Mouse (Mus musculus) kidney, adult 2 months (tissue): ENCODE data around the gene Creg1. TPM values are rescaled to one million over a fixed set of nuclear protein-coding genes. Genes with fewer than 3 reads are reported as not detected.

ENCODE experiments used
- DNase-seq: peaks from one replicate; pipeline ENCODE4 v3.0.0; 2021
- H3K27ac ChIP-seq: fragments of 200-500 bp; 2 replicates; pipeline ENCODE4 v1.5.1; 2012; ENCODE audit warnings: low read depth, low read length, control low read depth, inconsistent platforms; ENCODE audit not compliant: insufficient read depth
- H3K27me3 ChIP-seq: fragments of 200-500 bp; replicated peaks from 2 replicates; pipeline ENCODE4 v1.6.1; 2012; ENCODE audit warnings: mild to moderate bottlenecking, moderate library complexity, low read length, inconsistent platforms; ENCODE audit not compliant: control insufficient read depth, insufficient read depth
- H3K36me3 ChIP-seq: fragments of 200-500 bp; 2 replicates; pipeline ENCODE4 v1.6.1; 2012; ENCODE audit warnings: mild to moderate bottlenecking, moderate library complexity, low read length, inconsistent platforms; ENCODE audit not compliant: control insufficient read depth, insufficient read depth
- H3K4me1 ChIP-seq: fragments of 200-500 bp; 2 replicates; pipeline ENCODE4 v1.6.1; 2011; ENCODE audit warnings: low read length; ENCODE audit not compliant: control insufficient read depth, insufficient read depth
- H3K4me3 ChIP-seq: fragments of 200-500 bp; 2 replicates; pipeline ENCODE4 v1.5.1; 2011; ENCODE audit warnings: mild to moderate bottlenecking, low read depth, low read length, control low read depth; ENCODE audit not compliant: insufficient read depth
- CTCF ChIP-seq: fragments of 200-500 bp; conservative IDR thresholded peaks from 2 replicates; pipeline ENCODE4 v1.5.1; 2011; ENCODE audit warnings: low read depth, mild to moderate bottlenecking, control low read depth, low read length, moderate library complexity, mixed read lengths; ENCODE audit not compliant: insufficient read depth, insufficient read length
- POLR2A ChIP-seq: fragments of 200-500 bp; IDR thresholded peaks from one replicate; pipeline ENCODE4 v1.6.1; 2011; ENCODE audit warnings: low read depth, low read length, control low read depth
- whole genome bisulfite sequencing: fragments of 180-500 bp; shearing (Covaris S2); methylation state at CpG from one replicate; pipeline ENCODE4 v1.1.7; 2018; 5-methylcytosine and 5-hydroxymethylcytosine counted together
- polyA plus RNA-seq: library from polyadenylated mRNA; depleted of rRNA; stranded (reverse); fragments of >200 nt; gene quantifications from 2 replicates; pipeline ENCODE4 v1.2.3, GENCODE M21; 2012

Gene Creg1
- polyA plus RNA-seq, 1 experiment = 86.9 TPM

DNA sequence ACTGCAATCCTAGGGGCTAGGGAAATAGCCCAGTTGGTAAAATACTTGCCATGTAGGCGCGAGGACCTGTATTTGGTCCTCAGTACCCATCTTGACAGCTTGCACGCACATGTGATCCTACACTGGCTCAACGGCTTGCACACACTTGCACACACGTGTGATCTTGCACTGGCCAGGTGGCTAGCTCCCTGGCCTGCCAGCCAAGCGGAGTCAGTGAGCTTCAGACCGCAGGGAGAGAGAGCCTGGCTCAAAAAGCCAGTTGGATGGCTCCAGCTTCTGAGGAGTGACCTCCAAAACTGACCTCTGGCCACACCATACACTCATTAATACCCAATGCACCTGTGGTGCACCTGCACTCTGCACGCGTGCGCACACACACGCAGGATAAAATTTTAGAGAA, 1.5 kb downstream of the Creg1 start:
- DNase-seq = peak; percentile 16
- Histone ChIP-seq H3K27ac (no peak overlapping the region), H3K4me1 (peaks cover 8% of the 10 kb centered on the region), H3K4me3 (peak overlapping the region; percentile 21; the same call in 1 of the 2 replicates), H3K36me3 (no peaks in the 10 kb centered on the region), H3K27me3 (no peaks in the 10 kb centered on the region)
- TF ChIP-seq POLR2A (no peak), CTCF (no peak)
- 78% methylated on average over 11 of the region's 11 CpGs for WGBS

DNA sequence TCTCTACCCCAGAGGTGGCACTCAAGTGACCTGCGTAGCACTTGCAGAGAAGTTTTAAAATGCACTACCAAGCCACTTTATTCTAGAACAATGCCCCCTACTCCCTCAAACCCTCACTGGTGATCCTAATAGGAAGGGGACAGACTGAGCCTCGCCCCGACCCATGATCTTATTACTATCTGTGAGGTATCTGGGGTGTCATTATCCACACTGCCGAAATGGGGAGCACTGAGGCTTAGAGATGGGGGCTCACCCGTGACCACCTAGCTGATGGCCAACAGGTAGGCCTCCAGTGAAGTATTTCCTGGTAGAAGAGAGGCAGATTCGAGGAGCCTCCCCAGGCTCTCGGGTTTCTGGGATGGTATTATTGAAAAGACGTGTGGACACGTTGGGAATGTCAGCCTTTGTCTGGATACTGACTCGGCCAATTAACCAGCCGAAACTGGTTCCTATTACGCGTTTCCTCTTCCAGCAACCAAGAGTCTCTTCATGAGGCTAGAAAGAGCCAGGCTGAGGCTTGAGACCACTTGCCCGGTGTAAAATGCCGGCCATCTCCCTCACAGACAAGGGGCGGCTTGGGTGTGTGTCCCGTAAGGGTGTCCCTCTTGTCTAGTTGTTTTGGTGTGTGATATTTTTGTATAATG, 2.2 kb downstream of the Creg1 start:
- TF ChIP-seq POLR2A = no peak
- TF ChIP-seq CTCF = no peak
- no peak for DNase-seq
- Histone ChIP-seq H3K36me3 (no peaks in the 10 kb centered on the region), H3K4me3 (no peak overlapping the region), H3K4me1 (peaks cover 8% of the 10 kb centered on the region), H3K27ac (no peak overlapping the region), H3K27me3 (no peaks in the 10 kb centered on the region)
- 85% methylated on average over 17 of the region's 17 CpGs for WGBS

DNA sequence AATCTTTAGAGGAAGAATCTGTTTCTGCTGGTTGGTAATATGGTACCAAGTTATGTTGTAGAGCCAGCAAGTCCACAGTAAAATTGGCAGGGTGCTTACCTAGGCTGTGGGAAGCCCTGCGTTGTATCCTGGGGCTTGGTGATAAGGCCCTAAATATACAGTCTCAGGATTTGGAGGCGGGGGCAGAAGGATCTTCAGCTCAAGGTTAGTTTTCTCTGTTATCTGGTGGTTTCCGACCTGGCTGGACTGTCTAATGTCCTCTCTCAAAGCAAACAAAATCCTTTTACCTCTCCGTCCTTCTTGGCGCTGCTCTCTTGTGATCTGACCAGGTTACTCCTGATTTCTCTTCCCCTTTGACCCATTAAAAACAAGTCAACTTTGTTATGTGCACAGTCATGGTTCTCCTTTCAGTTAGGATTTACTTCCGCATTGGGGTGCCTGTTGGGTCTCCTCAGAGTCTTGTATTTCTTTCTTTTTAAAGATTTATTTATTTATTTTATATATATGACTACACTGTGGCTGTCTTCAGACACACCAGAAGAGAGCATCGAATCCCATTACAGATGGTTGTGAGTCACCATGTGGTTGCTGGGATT, 2.8 kb downstream of the Creg1 start:
- Histone ChIP-seq H3K36me3 (no peaks in the 10 kb centered on the region), H3K27ac (no peak overlapping the region), H3K4me1 (peaks cover 8% of the 10 kb centered on the region), H3K4me3 (no peak overlapping the region), H3K27me3 (no peaks in the 10 kb centered on the region)
- 89% methylated on average over 7 of the region's 7 CpGs for WGBS
- TF ChIP-seq CTCF (no peak), POLR2A (no peak)
- DNase-seq = no peak

DNA sequence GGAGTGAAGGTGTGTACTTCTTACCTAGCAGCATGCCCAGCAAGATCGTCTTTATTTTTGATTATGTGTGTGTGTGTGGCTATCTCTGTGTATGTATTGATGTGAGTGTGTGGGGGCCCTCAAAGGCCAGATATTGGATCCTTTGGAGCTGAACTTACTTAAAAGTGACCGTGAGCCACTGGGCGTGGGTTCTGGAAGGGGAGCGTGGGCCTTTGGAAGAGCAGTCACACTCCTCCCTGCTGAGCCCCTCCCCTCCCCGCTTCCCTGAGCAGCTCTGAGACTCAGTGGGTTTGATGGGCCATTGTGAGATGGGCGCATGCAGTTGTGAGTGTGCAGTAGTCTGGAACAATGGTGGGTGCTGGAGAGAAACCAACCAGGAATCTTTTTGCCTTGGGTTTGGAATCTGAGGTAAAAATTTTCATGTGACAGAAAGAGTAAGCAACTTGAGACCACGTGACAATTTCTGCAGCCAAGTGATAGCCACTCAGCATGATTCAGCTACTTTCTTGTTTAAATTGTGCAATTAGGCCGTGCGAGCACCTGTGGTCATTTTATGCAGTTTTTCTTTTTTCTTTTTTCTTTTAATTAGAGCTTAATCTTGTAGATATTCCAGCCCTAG, 5.5 kb downstream of the Creg1 start:
- no peak overlapping the region for H3K27ac ChIP-seq
- peaks cover 8% of the 10 kb centered on the region for H3K4me1 ChIP-seq
- peak; percentile 17 for DNase-seq
- WGBS = 76% methylated on average over 9 of the region's 9 CpGs
- no peak overlapping the region for H3K4me3 ChIP-seq
- TF ChIP-seq CTCF = no peak
- no peaks in the 10 kb centered on the region for H3K27me3 ChIP-seq
- H3K36me3 ChIP-seq = no peaks in the 10 kb centered on the region

DNA sequence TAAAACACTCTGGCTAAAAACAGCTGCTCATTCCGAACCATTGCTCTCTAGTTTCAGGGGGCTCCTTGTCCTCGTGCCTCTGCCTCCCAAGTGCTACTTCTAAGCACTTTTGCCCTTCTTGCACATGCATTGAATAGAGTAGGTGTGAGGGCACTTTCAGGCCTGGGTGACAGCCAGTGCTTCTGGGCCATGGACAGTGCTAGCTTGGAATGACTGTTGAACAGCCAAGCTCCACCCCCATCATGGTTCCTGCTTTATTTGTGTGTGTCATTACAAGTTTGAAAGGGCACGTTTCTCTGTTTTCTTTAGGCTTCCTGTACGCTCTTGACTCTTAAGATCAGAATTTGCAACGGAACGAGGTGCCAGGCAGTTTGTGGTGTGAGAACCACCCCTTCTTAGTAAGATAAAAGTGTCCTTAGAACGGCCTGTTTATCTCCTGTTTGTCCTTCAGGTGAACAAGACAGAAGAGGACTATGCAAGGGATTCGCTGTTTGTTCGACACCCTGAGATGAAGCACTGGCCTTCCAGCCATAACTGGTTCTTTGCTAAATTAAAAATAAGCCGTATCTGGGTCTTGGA, 6.7 kb downstream of the Creg1 start:
- 85% methylated on average over 10 of the region's 10 CpGs for WGBS
- Histone ChIP-seq H3K4me3 (no peak overlapping the region), H3K27ac (no peak overlapping the region), H3K27me3 (no peaks in the 10 kb centered on the region), H3K4me1 (no peaks in the 10 kb centered on the region), H3K36me3 (no peaks in the 10 kb centered on the region)
- DNase-seq = no peak
- TF ChIP-seq CTCF = no peak

- peak; percentile 80 for TF ChIP-seq CTCF
- TF ChIP-seq POLR2A = no peak
- Histone ChIP-seq H3K27me3 (no peaks in the 10 kb centered on the region), H3K4me1 (no peaks in the 10 kb centered on the region), H3K4me3 (no peak overlapping the region), H3K27ac (no peak overlapping the region), H3K36me3 (no peaks in the 10 kb centered on the region)
- DNase-seq = peak; percentile 71
- WGBS = 5% methylated on average over 12 of the region's 12 CpGs
Observed at GRCm38 (mm10) chr1:165771491-165771897, 7.9 kb downstream of the Creg1 start.

- no peak for DNase-seq
- no peak overlapping the region for H3K4me3 ChIP-seq
- no peaks in the 10 kb centered on the region for H3K4me1 ChIP-seq
- no peaks in the 10 kb centered on the region for H3K36me3 ChIP-seq
- H3K27ac ChIP-seq = no peak overlapping the region
- TF ChIP-seq CTCF (no peak), POLR2A (no peak)
- H3K27me3 ChIP-seq = no peaks in the 10 kb centered on the region
- 56% methylated on average over 9 of the region's 9 CpGs for WGBS
Observed at GRCm38 (mm10) chr1:165771998-165772397, 8.5 kb downstream of the Creg1 start.
